Mouse (Mus musculus): ENCODE results near the gene Snrpf.

DNA sequence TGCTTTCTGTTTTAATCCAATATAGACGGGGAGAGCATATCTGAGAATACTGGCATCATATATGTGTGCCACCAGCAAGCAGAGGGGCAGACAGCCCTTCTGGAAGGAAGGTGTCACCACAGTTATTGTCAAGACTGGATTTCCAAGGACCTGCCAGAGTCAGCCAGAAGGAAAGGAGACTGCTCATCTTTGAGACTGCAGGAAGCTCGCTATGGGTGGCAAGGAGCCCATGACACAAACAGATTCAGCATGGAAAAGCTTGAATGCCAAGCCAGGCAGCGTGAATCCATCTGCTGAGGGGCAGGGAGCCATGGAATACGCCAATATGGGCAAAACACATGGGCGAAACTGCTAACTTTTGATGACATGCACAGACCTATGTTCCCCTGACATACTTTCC is 44.1 kb upstream of the Snrpf start:
- no peak for TF ChIP-seq CEBPB (IDR thresholded peaks at IDR 0.05; ENCODE audit: insufficient read depth, poor library complexity, severe bottlenecking)
- TF ChIP-seq E2F4 (IDR thresholded peaks at IDR 0.05; ENCODE audit: insufficient read depth), result no peak
- no peak for TF ChIP-seq POLR2A (IDR thresholded peaks at IDR 0.05; ENCODE audit: insufficient read length, low read depth)
- no peak for TF ChIP-seq USF1 (IDR thresholded peaks at IDR 0.05; ENCODE audit: low read depth)
- no peak for TF ChIP-seq TCF12 (IDR thresholded peaks at IDR 0.05; ENCODE audit: insufficient read depth, poor library complexity, severe bottlenecking)
- TF ChIP-seq MYOD1 (IDR thresholded peaks at IDR 0.05; ENCODE audit: control insufficient read depth in 1 of 3, insufficient read length in 2 of 3, low read depth in 2 of 3), result no peak
